Comparison of ENCODE assay signal across 9 mouse cellular contexts in the genomic region with DNA sequence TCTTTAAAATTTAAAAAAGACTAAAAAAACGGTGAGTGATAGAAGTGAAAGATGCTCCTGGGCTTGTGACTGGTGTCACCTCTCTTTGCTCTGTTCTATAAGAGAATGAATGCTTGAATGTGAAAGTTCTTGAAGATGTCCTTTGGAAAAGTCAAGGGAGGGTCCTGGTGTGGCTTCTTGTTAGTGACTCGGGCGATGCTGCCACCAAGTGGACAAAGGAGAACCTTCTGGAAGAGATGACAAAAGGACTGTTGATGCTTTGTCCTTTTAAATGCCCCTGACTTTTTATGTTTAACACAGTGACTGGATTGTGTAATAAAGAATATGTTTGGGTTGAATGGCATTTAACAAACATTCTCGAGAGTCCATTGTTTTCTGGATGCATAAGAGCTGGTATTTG. TPM values are rescaled to one million over a fixed set of nuclear protein-coding genes. Genes with fewer than 3 reads are reported as not detected.
DNase-seq lines count a peak whose midpoint lies in the region; ATAC-seq and TF ChIP-seq lines count a peak whose summit lies in the region.
"Had no signal": no experiment of that assay in that cellular context is flagged by ENCODE, and none has a peak within 500 bp of the region (broad histone marks: within the 10 kb centered on the region; RNA-seq: fewer than 3 reads in every experiment).

No protein-coding gene starts in this region.

- H3K9ac ChIP-seq in heart, embryonic 12.5 days: no peak overlapping the region
- H3K9ac ChIP-seq: lung, embryonic 15.5 days had no signal

- H3K36me3 ChIP-seq in heart, embryonic 12.5 days: no peaks in the 10 kb centered on the region
- no peaks in the 10 kb centered on the region for H3K36me3 ChIP-seq in C2C12 (ENCODE audit: control insufficient read depth, insufficient read depth)
- H3K36me3 ChIP-seq: lung, embryonic 15.5 days had no signal

- TF ChIP-seq CTCF in C2C12 (IDR thresholded peaks at IDR 0.05; ENCODE audit: control insufficient read depth, insufficient read depth, insufficient read length): peak; percentile 6

- H3K79me3 ChIP-seq in C2C12 (ENCODE audit: low read depth): no peaks in the 10 kb centered on the region

- H3K27me3 ChIP-seq in heart, embryonic 12.5 days (replicated peaks): no peaks in the 10 kb centered on the region
- H3K27me3 ChIP-seq in C2C12 (ENCODE audit: control insufficient read depth, insufficient read depth, insufficient read length): no peaks in the 10 kb centered on the region
- H3K27me3 ChIP-seq: lung, embryonic 15.5 days had no signal

- no peak overlapping the region for H3K4me3 ChIP-seq in heart, embryonic 12.5 days
- no peak overlapping the region for H3K4me3 ChIP-seq in C2C12 (ENCODE audit: insufficient read depth, poor library complexity, severe bottlenecking)
- H3K4me3 ChIP-seq: lung, embryonic 15.5 days had no signal

- no peak overlapping the region for H3K27ac ChIP-seq in heart, embryonic 12.5 days (ENCODE audit: poor library complexity, severe bottlenecking)
- H3K27ac ChIP-seq: lung, embryonic 15.5 days had no signal

- no peak for ATAC-seq in heart, embryonic 12.5 days (ENCODE audit: insufficient number of reproducible peaks, low FRiP score)

- no peak overlapping the region for H3K4me2 ChIP-seq in heart, embryonic 12.5 days
- H3K4me2 ChIP-seq: lung, embryonic 15.5 days had no signal

- no peaks in the 10 kb centered on the region for H3K79me2 ChIP-seq in C2C12 (ENCODE audit: control insufficient read depth, insufficient read depth)

- H3K9me3 ChIP-seq in heart, embryonic 12.5 days (replicated peaks): no peaks in the 10 kb centered on the region
- H3K9me3 ChIP-seq: lung, embryonic 15.5 days had no signal

- 7% methylated on average over 4 of the region's 4 CpGs for WGBS in heart, embryonic 12.5 days

- H3K4me1 ChIP-seq in heart, embryonic 12.5 days (replicated peaks): no peaks in the 10 kb centered on the region
- H3K4me1 ChIP-seq: lung, embryonic 15.5 days had no signal

- DNase-seq in heart, adult 8-10 months (ENCODE audit: low spot score): peak; percentile 44
- peak; percentile 22 for DNase-seq in adrenal gland, adult 8-10 months
- DNase-seq in embryo, embryonic 9.5 days (ENCODE audit: extremely low spot score): peak; percentile 51
- peak; percentile 29 for DNase-seq in layer of hippocampus, adult 9-10 months (ENCODE audit: low spot score)
- DNase-seq in lung, postnatal 4 days: peak; percentile 34 to 71
- peak; percentile 11 to 43 for DNase-seq in thymus, postnatal 10 days (ENCODE audit: low spot score in 2 of 2)

- H3ac ChIP-seq in C2C12 (ENCODE audit: control insufficient read depth, insufficient read length, low read depth): no peak overlapping the region

TF ChIP-seq in C2C12, 6 proteins besides CTCF, POLR2A, EP300 and RAD21:
- TF ChIP-seq CEBPB (IDR thresholded peaks at IDR 0.05; ENCODE audit: low read depth): no peak
- TF ChIP-seq MAX (IDR thresholded peaks at IDR 0.05): no peak
- no peak for TF ChIP-seq MYOD1 (IDR thresholded peaks at IDR 0.05; ENCODE audit: control insufficient read depth, insufficient read length, low read depth)
- TF ChIP-seq MYOG (IDR thresholded peaks at IDR 0.05; ENCODE audit: control insufficient read depth, extremely low read depth, insufficient read length): no peak
- TF ChIP-seq USF1 (IDR thresholded peaks at IDR 0.05; ENCODE audit: low read depth): no peak
- TF ChIP-seq FOSL1 (IDR thresholded peaks at IDR 0.05; ENCODE audit: insufficient read depth, low read length, poor library complexity, severe bottlenecking): no peak

RNA-seq across cellular contexts. Expression of a gene that starts 45.9 kb away (rescaled TPM):
- not detected for total RNA-seq in heart, adult 8-10 months (2022)
- polyA plus RNA-seq in heart, embryonic 12.5 days (2016; fragmentation: Nextera tagmentation; extraction: Ambion mirVana): not detected in 2 replicates
- not detected for polyA plus RNA-seq in C2C12 (2012; fragmentation: generic; extraction: Trizol)
- not detected for total RNA-seq in adrenal gland, adult 8-10 months (2022)
